Mouse (Mus musculus) liver, adult 2 months (tissue): Measurements from ENCODE around the gene Mcrip1.
A peak's percentile ranks its signal among the peaks of the same experiment; 100 is the strongest.

Source experiments
- CTCF ChIP-seq: fragments of 200-500 bp; IDR thresholded peaks from 2 replicates; pipeline ENCODE4 v1.5.1; 2011; ENCODE audit warnings: low read depth, low read length, control low read depth
- POLR2A ChIP-seq: fragments of 200-500 bp; IDR thresholded peaks from 2 replicates; pipeline ENCODE4 v1.6.1; 2011; ENCODE audit warnings: low read length, control low read depth; ENCODE audit not compliant: insufficient read depth; ENCODE audit errors: extremely low read depth

GRCm38 (mm10) chr11:120506899-120507298 lies 42.6 kb downstream of the Mcrip1 start:
- peak; percentile 80 for TF ChIP-seq CTCF
- no peak for TF ChIP-seq POLR2A
